Mouse (Mus musculus): Measurements from ENCODE around the gene Mmp15. TPM values are rescaled to one million over a fixed set of nuclear protein-coding genes. Genes with fewer than 3 reads are reported as not detected.

Mmp15 gene
- polyA plus RNA-seq, 1 experiment from 2014 or later: 0.85 TPM

- no peaks in the 10 kb centered on the region for H3K27me3 ChIP-seq (ENCODE audit: control insufficient read depth, insufficient read depth, low read depth, low read length)
- H3K27ac ChIP-seq (ENCODE audit: low read length): no peak overlapping the region
- no peak overlapping the region for H3K9ac ChIP-seq (ENCODE audit: low read depth, low read length)
- H3K36me3 ChIP-seq (ENCODE audit: control insufficient read depth, insufficient read depth): no peaks in the 10 kb centered on the region
- WGBS (ENCODE audit: insufficient replicate concordance): 22% methylated on average over 8 of the region's 8 CpGs
- ATAC-seq (ENCODE audit: low read depth): no peak
- H3K9me3 ChIP-seq (replicated peaks; ENCODE audit: control insufficient read depth, low read length): no peaks in the 10 kb centered on the region
- H3K4me2 ChIP-seq (ENCODE audit: low read depth, low read length): no peak overlapping the region
- H3K4me3 ChIP-seq (ENCODE audit: low read depth, low read length): no peak overlapping the region
- H3K4me1 ChIP-seq (ENCODE audit: control insufficient read depth, low read depth, low read length): no peaks in the 10 kb centered on the region
These were observed 43.3 kb downstream of the Mmp15 start for GRCm38 (mm10) chr8:95395186-95395918.

DNA sequence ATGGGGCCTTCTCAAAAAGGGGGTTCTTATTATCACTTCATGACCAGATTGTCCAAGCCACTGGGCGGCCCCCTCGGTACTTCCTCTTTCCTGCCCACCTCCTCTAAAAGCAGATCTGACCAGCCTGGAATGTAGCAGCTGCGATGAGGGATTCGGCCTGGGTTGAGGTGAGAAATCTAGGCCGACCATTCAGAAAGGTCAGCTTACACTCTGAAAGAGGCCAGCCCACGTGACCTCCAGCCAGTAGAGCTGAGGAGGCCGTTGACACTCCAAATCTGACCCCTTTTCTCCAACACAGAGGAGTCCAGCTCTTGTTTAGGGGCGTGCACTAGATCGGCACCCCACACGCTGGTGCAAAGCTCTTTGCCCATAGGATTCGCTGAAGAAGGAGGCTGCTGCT lies 44.7 kb downstream of the Mmp15 start:
- no peaks in the 10 kb centered on the region for H3K27me3 ChIP-seq (ENCODE audit: control insufficient read depth, insufficient read depth, low read depth, low read length)
- H3K4me2 ChIP-seq (ENCODE audit: low read depth, low read length): no peak overlapping the region
- ATAC-seq (ENCODE audit: low read depth): no peak
- no peak overlapping the region for H3K4me3 ChIP-seq (ENCODE audit: low read depth, low read length)
- 27% methylated on average over 11 of the region's 11 CpGs for WGBS (ENCODE audit: insufficient replicate concordance)
- no peaks in the 10 kb centered on the region for H3K9me3 ChIP-seq (replicated peaks; ENCODE audit: control insufficient read depth, low read length)
- no peak overlapping the region for H3K27ac ChIP-seq (ENCODE audit: low read length)
- no peak overlapping the region for H3K9ac ChIP-seq (ENCODE audit: low read depth, low read length)
- no peaks in the 10 kb centered on the region for H3K36me3 ChIP-seq (ENCODE audit: control insufficient read depth, insufficient read depth)
- no peaks in the 10 kb centered on the region for H3K4me1 ChIP-seq (ENCODE audit: control insufficient read depth, low read depth, low read length)

DNA sequence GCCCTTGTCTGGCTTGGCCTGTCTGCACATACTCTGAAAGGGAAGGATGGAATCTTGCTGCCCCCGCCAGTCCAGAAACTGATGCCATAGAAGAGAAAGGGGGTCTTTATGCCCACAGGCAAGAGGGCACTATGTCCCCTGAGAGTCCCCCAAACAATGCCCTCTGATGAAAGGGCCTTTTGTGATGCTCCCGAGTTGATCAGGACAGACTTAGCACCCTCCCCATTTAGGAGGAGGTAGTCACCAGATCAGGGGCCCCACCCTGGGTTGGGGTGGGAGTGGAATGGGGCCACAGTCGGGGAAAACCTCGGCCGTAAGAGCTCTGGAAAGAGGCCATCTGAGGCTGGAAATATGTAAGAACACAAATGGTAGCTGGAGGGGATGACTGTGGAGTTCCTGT lies 45.1 kb downstream of the Mmp15 start:
- Histone ChIP-seq H3K4me1 (ENCODE audit: control insufficient read depth, low read depth, low read length) (no peaks in the 10 kb centered on the region), H3K9ac (ENCODE audit: low read depth, low read length) (no peak overlapping the region), H3K27ac (ENCODE audit: low read length) (no peak overlapping the region), H3K4me3 (ENCODE audit: low read depth, low read length) (no peak overlapping the region), H3K27me3 (ENCODE audit: control insufficient read depth, insufficient read depth, low read depth, low read length) (no peaks in the 10 kb centered on the region), H3K4me2 (ENCODE audit: low read depth, low read length) (no peak overlapping the region), H3K9me3 (replicated peaks; ENCODE audit: control insufficient read depth, low read length) (no peaks in the 10 kb centered on the region), H3K36me3 (ENCODE audit: control insufficient read depth, insufficient read depth) (no peaks in the 10 kb centered on the region)
- WGBS (ENCODE audit: insufficient replicate concordance): 35% methylated on average over 5 of the region's 5 CpGs
- no peak for ATAC-seq (ENCODE audit: low read depth)

- no peak for ATAC-seq (ENCODE audit: low read depth)
- no peaks in the 10 kb centered on the region for H3K27me3 ChIP-seq (ENCODE audit: control insufficient read depth, insufficient read depth, low read depth, low read length)
These were observed 47.1 kb downstream of the Mmp15 start for GRCm38 (mm10) chr8:95399131-95399530.

DNA sequence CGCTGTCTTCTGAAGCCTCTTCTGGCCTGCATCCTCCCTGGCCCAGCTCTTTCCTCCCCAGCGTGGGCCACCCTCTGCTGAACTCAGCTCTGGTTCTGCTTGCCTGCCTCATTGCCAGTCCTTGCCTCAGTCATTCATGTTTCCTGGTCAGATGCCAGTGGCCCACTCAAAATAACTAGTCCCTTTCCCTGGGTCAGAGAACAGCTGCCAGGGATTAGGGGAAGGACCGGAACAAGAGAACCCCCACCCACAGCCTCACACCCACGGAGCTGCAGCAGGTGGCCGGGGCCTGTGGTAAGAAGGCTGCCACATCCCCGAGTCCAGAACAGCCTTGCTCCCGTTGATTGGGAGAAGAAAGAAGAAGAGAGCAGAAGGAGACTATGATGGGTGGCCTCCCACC lies 49.0 kb downstream of the Mmp15 start:
- no peaks in the 10 kb centered on the region for H3K4me1 ChIP-seq (ENCODE audit: control insufficient read depth, low read depth, low read length)
- no peak overlapping the region for H3K4me2 ChIP-seq (ENCODE audit: low read depth, low read length)
- H3K36me3 ChIP-seq (ENCODE audit: control insufficient read depth, insufficient read depth): no peaks in the 10 kb centered on the region
- ATAC-seq (ENCODE audit: low read depth): no peak
- H3K27me3 ChIP-seq (ENCODE audit: control insufficient read depth, insufficient read depth, low read depth, low read length): no peaks in the 10 kb centered on the region
- H3K4me3 ChIP-seq (ENCODE audit: low read depth, low read length): no peak overlapping the region
- WGBS (ENCODE audit: insufficient replicate concordance): 55% methylated on average over 7 of the region's 7 CpGs
- H3K9ac ChIP-seq (ENCODE audit: low read depth, low read length): no peak overlapping the region
- no peak overlapping the region for H3K27ac ChIP-seq (ENCODE audit: low read length)
- no peaks in the 10 kb centered on the region for H3K9me3 ChIP-seq (replicated peaks; ENCODE audit: control insufficient read depth, low read length)

More at GRCm38 (mm10) chr8:95399131-95399530, 47.1 kb downstream of the Mmp15 start:
- Histone ChIP-seq H3K27ac (ENCODE audit: low read length) (no peak overlapping the region), H3K9me3 (replicated peaks; ENCODE audit: control insufficient read depth, low read length) (no peaks in the 10 kb centered on the region), H3K4me1 (ENCODE audit: control insufficient read depth, low read depth, low read length) (no peaks in the 10 kb centered on the region), H3K9ac (ENCODE audit: low read depth, low read length) (no peak overlapping the region), H3K4me2 (ENCODE audit: low read depth, low read length) (no peak overlapping the region), H3K36me3 (ENCODE audit: control insufficient read depth, insufficient read depth) (no peaks in the 10 kb centered on the region), H3K4me3 (ENCODE audit: low read depth, low read length) (no peak overlapping the region)
- 66% methylated on average over 9 of the region's 9 CpGs for WGBS (ENCODE audit: insufficient replicate concordance)

DNA sequence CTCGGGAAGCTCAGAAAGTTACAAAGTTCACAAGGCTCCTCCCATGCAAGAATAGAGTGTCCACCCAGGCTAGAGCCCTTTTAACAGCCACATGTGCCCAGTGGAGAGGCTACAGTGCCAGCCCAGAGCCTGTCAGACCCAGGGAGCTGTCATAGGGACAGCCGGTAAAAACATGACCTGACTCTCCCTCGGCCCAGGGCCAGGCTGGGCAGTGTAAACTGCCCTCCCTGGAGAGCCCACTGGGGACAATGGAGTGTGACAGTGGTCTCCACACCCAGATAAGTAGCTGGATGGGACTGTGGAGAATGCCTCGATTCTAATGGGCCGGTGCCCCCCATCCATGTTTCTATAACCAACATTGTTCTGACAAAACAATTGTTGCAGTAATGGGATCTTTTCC lies 57.5 kb downstream of the Mmp15 start:
- H3K9ac ChIP-seq (ENCODE audit: low read depth, low read length): no peak overlapping the region
- ATAC-seq (ENCODE audit: low read depth): no peak
- no peaks in the 10 kb centered on the region; the same call in 1 of the 2 replicates for H3K4me1 ChIP-seq (ENCODE audit: control insufficient read depth, low read depth, low read length)
- 47% methylated on average over 5 of the region's 5 CpGs for WGBS (ENCODE audit: insufficient replicate concordance)
- H3K36me3 ChIP-seq (ENCODE audit: control insufficient read depth, insufficient read depth): no peaks in the 10 kb centered on the region
- H3K27me3 ChIP-seq (ENCODE audit: control insufficient read depth, insufficient read depth, low read depth, low read length): no peaks in the 10 kb centered on the region
- H3K4me3 ChIP-seq (ENCODE audit: low read depth, low read length): no peak overlapping the region
- no peak overlapping the region for H3K27ac ChIP-seq (ENCODE audit: low read length)
- H3K9me3 ChIP-seq (replicated peaks; ENCODE audit: control insufficient read depth, low read length): no peaks in the 10 kb centered on the region
- no peak overlapping the region for H3K4me2 ChIP-seq (ENCODE audit: low read depth, low read length)

- ATAC-seq (ENCODE audit: low read depth): peak; percentile 32; the same call in 1 of the 2 replicates
- Histone ChIP-seq H3K36me3 (ENCODE audit: control insufficient read depth, insufficient read depth) (no peaks in the 10 kb centered on the region), H3K9me3 (replicated peaks; ENCODE audit: control insufficient read depth, low read length) (no peaks in the 10 kb centered on the region), H3K27me3 (ENCODE audit: control insufficient read depth, insufficient read depth, low read depth, low read length) (no peaks in the 10 kb centered on the region), H3K4me3 (ENCODE audit: low read depth, low read length) (no peak overlapping the region), H3K27ac (ENCODE audit: low read length) (no peak overlapping the region), H3K4me1 (ENCODE audit: control insufficient read depth, low read depth, low read length) (no peaks in the 10 kb centered on the region; the same call in 1 of the 2 replicates), H3K9ac (ENCODE audit: low read depth, low read length) (no peak overlapping the region), H3K4me2 (ENCODE audit: low read depth, low read length) (no peak overlapping the region)
- 27% methylated on average over 10 of the region's 10 CpGs for WGBS (ENCODE audit: insufficient replicate concordance)
These were observed 59.4 kb downstream of the Mmp15 start for GRCm38 (mm10) chr8:95411309-95411972.

DNA sequence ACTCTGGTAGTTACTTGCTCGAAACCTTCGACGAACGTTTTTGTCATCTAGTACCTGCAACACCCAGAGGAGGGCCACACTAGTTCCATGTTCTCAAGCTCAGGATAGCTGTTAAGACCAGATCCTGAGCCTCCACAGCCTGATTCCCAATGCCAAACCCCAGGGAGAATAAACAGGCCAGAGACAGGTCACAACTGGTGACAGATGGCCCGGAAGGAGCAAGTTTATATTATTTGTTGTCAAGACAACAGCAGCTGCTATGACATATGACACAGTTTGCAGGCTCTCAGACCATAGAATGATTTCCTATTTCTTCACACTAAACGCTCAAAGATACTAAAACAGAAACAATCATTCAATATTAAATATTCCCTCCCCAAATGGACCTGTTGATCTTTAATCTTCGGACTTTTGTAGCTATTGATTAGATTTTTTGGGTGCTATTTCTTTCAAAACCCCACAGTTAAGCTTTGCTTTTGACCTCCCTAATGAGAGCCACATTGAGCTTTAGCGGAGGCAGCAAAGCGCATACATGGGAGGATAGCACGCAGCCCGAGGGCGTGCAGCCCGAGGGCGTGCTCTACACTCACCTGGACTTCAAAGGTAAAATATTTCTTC lies 70.2 kb downstream of the Mmp15 start:
- Histone ChIP-seq H3K4me3 (ENCODE audit: low read depth, low read length) (no peak overlapping the region), H3K9me3 (replicated peaks; ENCODE audit: control insufficient read depth, low read length) (no peaks in the 10 kb centered on the region), H3K36me3 (ENCODE audit: control insufficient read depth, insufficient read depth) (peaks cover 10% of the 10 kb centered on the region), H3K9ac (ENCODE audit: low read depth, low read length) (no peak overlapping the region), H3K27me3 (ENCODE audit: control insufficient read depth, insufficient read depth, low read depth, low read length) (no peaks in the 10 kb centered on the region), H3K4me2 (ENCODE audit: low read depth, low read length) (no peak overlapping the region), H3K27ac (ENCODE audit: low read length) (no peak overlapping the region), H3K4me1 (ENCODE audit: control insufficient read depth, low read depth, low read length) (peaks cover 9% of the 10 kb centered on the region; the same call in 1 of the 2 replicates)
- WGBS (ENCODE audit: insufficient replicate concordance): 85% methylated on average over 14 of the region's 14 CpGs
- no peak for ATAC-seq (ENCODE audit: low read depth)

Measured in liver, embryonic 16.5 days (tissue).